Mouse (Mus musculus) splenic B cell, adult 2 months (primary cell): ENCODE results near the gene Sec1.

Source experiments
- DNase-seq: peaks from one replicate; pipeline ENCODE4 v3.0.0-alpha.2; 2011; ENCODE audit warnings: low read depth, low spot score
- H3K27me3 ChIP-seq: 2 replicates; pipeline ENCODE4 v1.6.1; 2012; ENCODE audit warnings: mild to moderate bottlenecking, low read length, moderate library complexity, mixed read lengths; ENCODE audit not compliant: control insufficient read depth, poor library complexity, insufficient read depth, severe bottlenecking
- H3K36me3 ChIP-seq: 2 replicates; pipeline ENCODE4 v1.6.1; 2012; ENCODE audit warnings: mild to moderate bottlenecking, low read length, moderate library complexity, mixed read lengths; ENCODE audit not compliant: control insufficient read depth, poor library complexity, insufficient read depth, severe bottlenecking

Gene Sec1

DNA sequence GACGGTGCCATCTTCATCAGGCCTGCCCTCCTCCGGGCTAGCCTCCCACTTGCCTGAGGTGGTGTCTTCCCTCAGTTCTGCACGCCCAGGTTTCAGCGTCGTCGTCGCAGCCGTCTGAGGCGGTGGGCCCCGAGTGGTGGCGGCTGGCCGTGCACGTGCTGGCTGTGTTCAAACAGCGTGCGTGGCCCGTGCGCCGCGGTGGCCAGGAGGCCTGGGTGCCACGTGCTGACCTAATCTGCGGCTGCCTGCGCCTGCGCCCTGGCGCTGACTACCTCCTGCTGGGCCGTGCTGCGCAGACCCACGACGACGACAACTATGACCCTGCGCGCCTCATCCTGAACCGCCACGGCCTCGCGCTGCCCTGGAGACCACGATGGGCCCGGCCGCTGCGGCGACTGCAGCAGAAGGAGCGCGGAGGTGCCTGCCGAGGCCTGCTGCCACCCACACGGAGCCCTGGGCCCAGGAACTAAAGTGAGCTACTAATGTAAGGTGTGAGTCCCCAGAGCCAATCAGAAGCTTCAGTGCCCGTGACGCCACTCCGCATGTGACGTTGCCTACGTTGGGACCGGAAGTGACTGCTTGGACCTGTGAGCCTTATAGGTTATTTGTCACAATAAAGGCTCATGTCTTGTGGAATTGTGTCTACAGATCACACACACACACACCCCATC is at the start of gene Sec1:
Sec1 (minus strand) TSS at position 482 of the 671 bp plus-strand sequence.
- Histone ChIP-seq H3K27me3 (no peaks in the 10 kb centered on the region), H3K36me3 (no peaks in the 10 kb centered on the region)
- DNase-seq: no peak

DNA sequence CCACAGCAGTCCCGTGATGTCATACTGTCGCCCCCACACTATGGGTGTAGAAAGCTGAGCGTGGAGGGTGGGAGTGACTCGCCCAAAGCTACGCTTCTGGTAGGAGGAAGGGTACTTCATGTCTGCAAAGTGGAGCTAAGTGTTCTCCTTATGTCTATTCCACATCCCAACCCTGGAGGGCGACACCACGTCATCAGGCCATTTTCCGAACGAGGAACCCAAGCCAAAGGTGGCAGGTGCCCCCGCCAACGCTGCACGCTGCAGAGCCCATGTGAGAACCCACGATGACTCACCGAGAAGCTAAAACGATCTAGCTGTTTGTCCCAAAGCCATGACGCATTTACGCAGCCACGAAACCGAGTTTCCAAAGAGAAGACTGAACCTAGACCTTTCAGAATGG is 48.1 kb upstream of the Sec1 start:
- Histone ChIP-seq H3K36me3 (no peaks in the 10 kb centered on the region), H3K27me3 (no peaks in the 10 kb centered on the region)
- peak; percentile 70 for DNase-seq

DNA sequence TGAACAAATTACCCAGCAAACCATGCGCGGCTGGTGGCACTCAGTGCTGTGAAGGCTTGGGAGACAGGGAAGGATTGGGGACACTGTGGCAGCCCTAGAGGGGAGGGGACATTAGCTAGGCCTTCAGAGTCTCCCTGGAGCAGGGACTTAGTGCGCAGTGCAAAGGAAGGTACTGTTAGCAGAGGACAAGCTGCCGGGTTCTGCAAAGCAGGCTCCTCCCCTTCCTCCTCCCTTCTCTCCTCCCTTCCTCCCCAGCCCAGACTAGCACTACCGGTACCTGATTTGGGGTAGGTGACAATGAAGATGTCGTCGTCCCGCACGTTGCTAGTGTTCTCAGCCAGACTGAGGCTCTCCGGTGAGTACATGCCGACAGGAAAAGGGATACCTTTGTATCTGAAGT is 47.6 kb upstream of the Sec1 start:
- no peaks in the 10 kb centered on the region for H3K27me3 ChIP-seq
- peak; percentile 80 for DNase-seq
- no peaks in the 10 kb centered on the region for H3K36me3 ChIP-seq

DNA sequence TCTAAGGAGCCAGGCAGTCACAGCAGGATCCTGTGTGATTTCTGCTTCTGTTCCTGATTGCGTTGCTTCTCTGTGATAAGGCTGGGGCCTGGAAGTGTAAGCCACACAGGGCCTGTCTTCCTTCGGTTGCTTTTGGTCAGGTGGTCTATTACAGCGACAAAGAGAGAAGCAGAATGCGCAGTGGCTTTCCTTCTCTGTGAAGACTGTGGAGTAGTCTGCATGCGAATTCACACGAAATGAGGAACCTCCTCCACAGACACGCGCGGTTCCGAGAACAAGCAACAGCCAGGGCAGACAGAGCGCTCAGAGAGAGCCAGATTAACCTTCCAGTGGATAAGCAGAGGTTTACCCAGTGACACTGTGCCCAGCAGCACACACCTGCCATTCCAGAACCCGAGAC is 47.1 kb upstream of the Sec1 start:
- Histone ChIP-seq H3K27me3 (no peaks in the 10 kb centered on the region), H3K36me3 (no peaks in the 10 kb centered on the region)
- peak; percentile 45 for DNase-seq

DNA sequence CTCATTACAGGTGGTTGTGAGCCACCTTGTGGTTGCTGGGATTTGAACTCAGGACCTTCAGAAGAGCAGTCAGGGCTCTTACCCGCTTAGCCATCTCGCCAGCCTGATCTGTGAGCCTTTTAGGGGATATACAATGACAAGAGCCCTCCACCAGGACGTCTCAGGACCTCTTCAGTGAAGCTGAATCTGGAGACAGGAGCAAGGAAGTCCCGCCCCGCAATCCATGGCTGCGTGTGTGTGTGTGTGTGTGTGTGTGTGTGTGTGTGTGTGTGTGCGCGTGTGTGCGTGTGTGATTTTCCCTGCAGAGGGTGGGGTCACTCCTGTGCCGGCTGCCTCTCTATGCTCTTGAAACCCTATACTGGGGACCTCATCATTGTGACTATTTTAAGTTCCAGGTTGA is 45.6 kb upstream of the Sec1 start:
- DNase-seq: peak; percentile 36
- H3K27me3 ChIP-seq: no peaks in the 10 kb centered on the region
- no peaks in the 10 kb centered on the region for H3K36me3 ChIP-seq

DNA sequence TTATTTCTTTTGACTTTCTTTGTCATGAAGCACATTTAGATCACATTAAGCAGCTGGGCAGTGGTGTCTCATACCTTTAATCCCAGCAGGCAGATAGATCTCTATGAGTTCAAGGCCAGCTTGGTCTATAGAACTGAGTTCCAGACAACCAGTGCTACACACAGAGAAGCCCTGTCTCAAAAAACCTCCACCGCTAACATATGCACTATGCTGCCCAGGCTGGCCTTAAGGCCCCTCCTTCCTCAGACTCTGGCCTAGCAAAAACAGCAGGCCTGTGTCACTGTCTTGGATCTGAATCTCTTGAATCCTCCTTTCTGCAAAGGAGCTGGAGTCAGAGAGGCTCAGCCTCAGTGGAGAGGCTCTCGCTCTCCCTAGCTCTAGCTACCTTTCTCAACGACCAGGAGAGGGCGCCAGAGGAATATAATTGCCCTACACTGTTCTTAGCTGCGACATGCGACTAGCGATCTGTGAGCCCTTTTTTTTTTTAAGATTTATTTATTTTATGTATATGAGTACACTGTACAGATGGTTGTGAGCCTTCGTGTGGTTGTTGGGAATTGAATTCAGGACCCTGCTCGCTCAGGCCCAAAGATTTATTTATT is 45.1 kb upstream of the Sec1 start:
- H3K36me3 ChIP-seq: no peaks in the 10 kb centered on the region
- DNase-seq: peak; percentile 96
- H3K27me3 ChIP-seq: no peaks in the 10 kb centered on the region

DNA sequence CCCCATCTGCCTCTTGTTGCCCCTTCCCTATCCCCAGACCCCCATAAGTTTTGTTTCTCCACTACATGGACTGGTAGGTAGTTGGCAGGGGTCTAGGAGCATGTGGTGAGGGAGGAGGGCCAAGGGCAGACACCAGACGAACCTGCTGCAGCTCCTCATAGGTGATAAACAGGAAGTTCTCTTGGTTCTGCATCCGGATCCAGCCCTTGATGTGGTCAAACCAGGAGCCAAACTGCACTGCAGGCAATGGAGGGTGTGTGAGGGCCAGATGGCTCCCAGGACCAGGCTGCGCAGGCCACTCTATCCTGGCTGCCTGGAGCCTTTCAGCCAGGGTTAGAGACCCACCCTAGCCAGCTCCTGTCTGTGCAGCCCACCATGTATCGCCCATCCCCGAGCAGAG is 39.3 kb upstream of the Sec1 start:
- no peaks in the 10 kb centered on the region for H3K36me3 ChIP-seq
- H3K27me3 ChIP-seq: no peaks in the 10 kb centered on the region
- DNase-seq: no peak

DNA sequence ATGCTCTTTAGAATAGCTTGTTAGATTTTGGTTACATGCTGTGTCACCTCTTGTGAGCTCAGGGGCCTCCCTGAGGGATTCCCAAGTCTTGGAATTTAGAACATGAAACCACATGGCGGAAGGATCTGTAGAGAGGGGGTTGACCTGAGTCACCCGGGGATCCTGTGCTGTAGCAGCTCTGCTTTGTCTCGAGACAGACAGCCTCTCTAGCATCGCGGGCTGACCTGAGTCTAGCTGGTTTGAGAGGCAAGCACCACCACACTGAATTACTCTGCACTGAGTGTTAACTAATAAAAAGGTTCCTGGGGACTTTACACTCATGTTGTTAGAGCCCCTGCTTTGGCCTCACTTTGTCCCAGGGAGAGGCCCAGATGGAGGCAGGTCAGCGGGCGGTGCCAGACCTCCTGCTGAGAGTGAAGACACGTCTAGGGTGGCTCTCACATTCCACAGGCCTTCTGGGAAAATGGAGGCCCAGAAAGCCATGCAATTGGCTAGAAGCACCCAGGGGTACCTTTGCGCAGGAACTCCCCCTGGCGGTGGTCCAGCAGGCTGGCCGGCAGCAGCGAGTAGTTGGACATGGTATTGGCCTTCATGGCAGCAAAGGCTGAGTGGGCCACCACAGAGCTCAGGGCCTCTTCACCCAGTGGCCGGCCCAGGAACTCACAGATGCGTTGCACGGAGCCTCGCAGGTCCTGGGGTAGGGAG is 36.7 kb upstream of the Sec1 start:
- peak; percentile 49 for DNase-seq
- H3K27me3 ChIP-seq: no peaks in the 10 kb centered on the region
- no peaks in the 10 kb centered on the region for H3K36me3 ChIP-seq

DNA sequence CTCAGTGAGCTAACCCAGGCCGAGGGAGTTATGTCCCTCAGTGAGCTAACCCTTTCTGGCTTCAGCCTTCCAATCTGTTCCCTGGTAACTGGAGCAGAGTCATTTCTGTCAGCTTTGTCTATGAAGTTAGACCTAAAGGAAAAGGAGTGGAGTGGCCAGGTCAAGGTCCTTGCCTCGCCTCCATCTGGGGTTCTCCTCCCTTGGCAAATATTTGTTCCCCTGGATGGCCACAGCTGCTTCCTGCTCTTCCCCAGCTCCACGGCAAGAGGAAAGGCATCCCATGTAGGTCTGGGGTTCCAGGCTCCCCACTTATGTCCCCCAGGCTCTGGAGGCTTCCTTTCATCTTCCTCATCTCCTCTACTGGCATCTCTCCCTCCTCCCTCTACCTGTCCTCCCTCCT is 33.4 kb upstream of the Sec1 start:
- Histone ChIP-seq H3K36me3 (no peaks in the 10 kb centered on the region; the same call in 1 of the 2 replicates), H3K27me3 (no peaks in the 10 kb centered on the region)
- DNase-seq: no peak

DNA sequence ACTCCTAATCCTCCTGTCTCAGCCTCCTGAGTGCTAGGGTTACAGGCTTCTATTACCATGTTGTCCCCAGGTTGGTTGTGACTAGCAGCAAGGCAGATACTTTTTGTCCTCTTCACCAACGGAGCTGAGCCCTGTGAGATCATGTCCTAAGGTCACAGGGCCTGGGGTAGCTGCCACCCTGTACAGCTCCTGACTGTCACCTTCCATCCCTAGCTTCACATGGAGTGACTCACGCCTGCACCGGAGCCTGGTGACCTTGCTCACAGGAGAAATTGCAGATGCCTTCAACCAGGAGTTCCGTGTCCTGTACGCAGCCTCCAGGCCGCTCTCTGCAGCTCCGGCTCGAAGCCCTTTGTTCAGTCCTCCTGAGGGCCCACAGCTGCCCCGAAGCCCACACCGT is 32.2 kb upstream of the Sec1 start:
- H3K36me3 ChIP-seq: no peaks in the 10 kb centered on the region; the same call in 1 of the 2 replicates
- no peak for DNase-seq
- H3K27me3 ChIP-seq: no peaks in the 10 kb centered on the region

DNA sequence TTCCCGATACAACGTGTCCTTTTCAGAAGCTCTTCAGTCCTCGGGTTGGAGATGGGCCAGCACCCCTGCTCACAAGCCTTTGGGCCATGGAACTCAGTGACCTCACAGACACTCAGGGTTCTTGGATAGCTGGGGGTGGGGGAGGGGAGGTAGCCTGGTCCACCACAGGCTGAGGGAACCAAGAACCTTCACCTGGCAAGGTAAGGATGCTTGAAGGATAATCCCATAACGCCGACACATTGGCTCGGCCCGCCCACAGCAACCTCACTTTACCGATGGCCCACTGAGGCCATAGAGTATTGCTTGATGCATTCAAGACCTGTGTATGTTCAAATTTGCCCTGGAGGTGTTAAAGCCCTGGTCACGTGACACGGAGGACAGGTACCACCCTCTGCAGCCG is 31.5 kb upstream of the Sec1 start, which contains the start of gene Spaca4:
Spaca4 (minus strand) TSS at position 101 of the 400 bp plus-strand sequence.
- Histone ChIP-seq H3K27me3 (no peaks in the 10 kb centered on the region), H3K36me3 (peaks cover 2% of the 10 kb centered on the region)
- no peak for DNase-seq

DNA sequence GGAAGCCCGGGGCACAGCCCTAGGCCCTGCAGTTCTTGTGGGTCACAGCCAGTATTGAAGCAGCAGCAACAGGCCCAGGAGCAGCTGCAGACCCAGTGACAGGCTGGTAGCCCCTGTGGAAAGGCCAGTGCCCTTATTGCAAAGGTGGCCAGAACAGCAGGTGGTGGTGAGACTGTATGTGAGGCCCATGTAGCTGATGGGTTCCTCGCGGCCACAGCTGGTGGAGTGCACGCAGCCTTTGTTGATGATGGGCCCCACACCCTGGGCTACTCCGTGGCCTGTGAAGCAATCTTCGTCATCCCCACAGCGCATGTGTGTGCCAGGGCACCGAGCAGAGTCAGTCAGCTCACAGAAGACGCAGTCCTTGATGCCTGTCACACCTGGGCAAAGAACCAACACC is 30.9 kb upstream of the Sec1 start:
- Histone ChIP-seq H3K27me3 (no peaks in the 10 kb centered on the region), H3K36me3 (peaks cover 3% of the 10 kb centered on the region)
- DNase-seq: no peak

DNA sequence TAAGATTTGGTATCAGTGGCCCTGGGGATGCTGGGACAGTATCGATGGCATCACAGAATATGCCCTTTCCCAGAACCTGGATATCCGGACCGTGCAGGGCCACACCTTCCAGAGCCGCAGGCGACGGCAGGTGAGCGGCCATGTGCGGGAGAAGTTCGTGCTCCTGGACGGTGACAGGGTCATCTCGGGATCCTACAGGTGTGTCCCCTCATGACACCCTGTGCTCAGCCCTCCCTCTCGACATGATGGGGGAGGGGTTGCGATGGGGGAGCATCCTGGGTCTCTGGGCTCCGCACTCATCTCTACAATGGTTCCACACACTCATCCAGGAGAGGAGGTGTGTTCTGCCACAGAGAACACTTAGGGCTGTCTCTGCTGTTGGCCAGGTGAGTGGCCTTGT is 29.6 kb upstream of the Sec1 start:
- Histone ChIP-seq H3K36me3 (peaks cover 9% of the 10 kb centered on the region), H3K27me3 (no peaks in the 10 kb centered on the region)
- no peak for DNase-seq

DNA sequence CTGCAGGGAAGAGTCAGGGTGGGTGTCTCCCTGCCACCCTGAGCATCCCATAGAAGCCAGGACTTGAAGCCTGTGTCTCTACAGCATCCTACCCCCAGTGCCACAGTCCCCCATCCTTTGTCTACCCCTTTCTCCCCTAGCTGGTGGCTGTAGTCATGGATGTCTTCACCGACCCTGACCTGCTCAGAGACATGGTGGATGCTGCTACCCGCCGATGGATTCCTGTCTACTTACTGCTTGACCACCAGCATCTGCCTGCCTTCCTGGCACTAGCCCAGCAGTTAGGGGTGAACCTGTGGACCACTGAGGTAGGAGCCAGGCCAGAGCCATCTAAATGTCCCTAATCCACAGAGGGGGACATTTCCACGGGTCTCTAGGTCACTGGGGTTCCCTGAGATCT is 29.1 kb upstream of the Sec1 start:
- DNase-seq: no peak
- Histone ChIP-seq H3K36me3 (peaks cover 9% of the 10 kb centered on the region), H3K27me3 (no peaks in the 10 kb centered on the region)

DNA sequence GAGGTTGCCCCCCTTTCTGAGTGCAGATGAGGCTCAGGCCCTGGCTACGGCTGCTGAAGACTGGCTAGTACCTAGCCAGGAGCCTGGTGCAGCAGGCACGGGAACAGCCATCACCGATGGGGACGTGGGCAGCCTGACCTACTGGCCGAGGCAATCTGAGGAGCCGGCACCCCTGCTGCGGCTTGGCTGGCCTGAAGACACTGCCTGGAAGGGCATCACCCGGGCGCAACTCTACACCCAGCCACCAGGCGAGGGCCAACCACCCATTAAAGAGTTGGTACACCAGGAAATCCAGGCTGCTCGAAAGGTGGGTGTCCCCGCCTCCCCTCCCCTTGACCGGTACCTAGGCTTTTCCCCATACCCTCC is 28.1 kb upstream of the Sec1 start:
- Histone ChIP-seq H3K27me3 (no peaks in the 10 kb centered on the region), H3K36me3 (peaks cover 9% of the 10 kb centered on the region)
- no peak for DNase-seq
